Comparison of ENCODE assay signal across 15 mouse cellular contexts in genomic region chr10:99168404-99168803, GRCm38 (mm10). TPM values are rescaled to one million over a fixed set of nuclear protein-coding genes. Genes with fewer than 3 reads are reported as not detected.
DNase-seq lines count a peak whose midpoint lies in the region; ATAC-seq and TF ChIP-seq lines count a peak whose summit lies in the region.
"Had no signal": no experiment of that assay in that cellular context is flagged by ENCODE, and none has a peak within 500 bp of the region (broad histone marks: within the 10 kb centered on the region; RNA-seq: fewer than 3 reads in every experiment).

No protein-coding gene starts in this region.

- TF ChIP-seq CTCF in cerebellum, adult 2 months (IDR thresholded peaks at IDR 0.05; ENCODE audit: borderline replicate concordance, insufficient read depth, low read depth, low read length): 0 out of 2 replicates have a peak, but pooled peaks have one; percentile 3
- peak; percentile 43; the same call in 1 of the 2 replicates for TF ChIP-seq CTCF in hindbrain, postnatal 0 days (IDR thresholded peaks at IDR 0.05; ENCODE audit: low read depth)
- TF ChIP-seq CTCF in lung, embryonic 14.5 days (IDR thresholded peaks at IDR 0.05; ENCODE audit: low read depth): peak; percentile 40

- H3K4me1 ChIP-seq in cerebellum, adult 2 months (ENCODE audit: control insufficient read depth, insufficient read depth, low read length): no peaks in the 10 kb centered on the region; the same call in none of the 2 replicates
- 0 out of 2 replicates have a peak, but pooled peaks cover 5% of the 10 kb centered on the region for H3K4me1 ChIP-seq in hindbrain, postnatal 0 days (ENCODE audit: insufficient read depth, low read length)
- H3K4me1 ChIP-seq in hindbrain, embryonic 11.5 days (replicated peaks; ENCODE audit: control insufficient read depth, insufficient read depth, low read length): no peaks in the 10 kb centered on the region; the same call in 1 of the 2 replicates
- H3K4me1 ChIP-seq in lung, embryonic 14.5 days (ENCODE audit: insufficient read depth): peaks cover 20% of the 10 kb centered on the region; the same call in 1 of the 2 replicates

- no peaks in the 10 kb centered on the region for H3K27me3 ChIP-seq in cerebellum, adult 2 months (ENCODE audit: control insufficient read depth, insufficient read depth, low read length)
- no peaks in the 10 kb centered on the region for H3K27me3 ChIP-seq in hindbrain, postnatal 0 days (ENCODE audit: insufficient read depth, low read length)
- H3K27me3 ChIP-seq in hindbrain, embryonic 11.5 days (ENCODE audit: control insufficient read depth, insufficient read depth, low read length): no peaks in the 10 kb centered on the region
- no peaks in the 10 kb centered on the region for H3K27me3 ChIP-seq in lung, embryonic 14.5 days (ENCODE audit: insufficient read depth, low read length)
- H3K27me3 ChIP-seq: embryonic facial prominence, embryonic 12.5 days; heart, embryonic 13.5 days; liver, embryonic 15.5 days; neural tube, embryonic 13.5 days had no signal

- no peak overlapping the region for H3K4me3 ChIP-seq in cerebellum, adult 2 months (replicated peaks; ENCODE audit: insufficient read depth, low read depth, low read length)
- H3K4me3 ChIP-seq in hindbrain, postnatal 0 days (ENCODE audit: low read length): no peak overlapping the region
- no peak overlapping the region for H3K4me3 ChIP-seq in hindbrain, embryonic 11.5 days (ENCODE audit: low read depth, low read length)
- no peak overlapping the region for H3K4me3 ChIP-seq in lung, embryonic 14.5 days (ENCODE audit: low read depth, low read length)
- H3K4me3 ChIP-seq: embryonic facial prominence, embryonic 12.5 days; heart, embryonic 13.5 days; liver, embryonic 15.5 days; neural tube, embryonic 13.5 days had no signal

- no peaks in the 10 kb centered on the region for H3K9me3 ChIP-seq in hindbrain, postnatal 0 days (ENCODE audit: low read length)
- no peaks in the 10 kb centered on the region for H3K9me3 ChIP-seq in hindbrain, embryonic 11.5 days (ENCODE audit: control insufficient read depth, low read length)
- no peaks in the 10 kb centered on the region for H3K9me3 ChIP-seq in lung, embryonic 14.5 days (ENCODE audit: low read depth, low read length)
- H3K9me3 ChIP-seq: embryonic facial prominence, embryonic 12.5 days; heart, embryonic 13.5 days; liver, embryonic 15.5 days; neural tube, embryonic 13.5 days had no signal

- no peak for TF ChIP-seq POLR2A in cerebellum, adult 2 months (IDR thresholded peaks at IDR 0.05; ENCODE audit: borderline replicate concordance, insufficient read depth, low read length)

- 82% methylated on average over 6 of the region's 6 CpGs for WGBS in cerebellum, adult 2 months
- WGBS in hindbrain, postnatal 0 days: 75% methylated on average over 6 of the region's 6 CpGs
- 75% methylated on average over 6 of the region's 6 CpGs for WGBS in hindbrain, embryonic 11.5 days
- WGBS in lung, embryonic 14.5 days: 64% methylated on average over 6 of the region's 6 CpGs

- H3K9ac ChIP-seq in hindbrain, postnatal 0 days (replicated peaks; ENCODE audit: low read length): no peak overlapping the region
- H3K9ac ChIP-seq in hindbrain, embryonic 11.5 days (ENCODE audit: low read depth, low read length): no peak overlapping the region
- no peak overlapping the region for H3K9ac ChIP-seq in lung, embryonic 14.5 days
- H3K9ac ChIP-seq: embryonic facial prominence, embryonic 12.5 days; heart, embryonic 13.5 days; liver, embryonic 15.5 days; neural tube, embryonic 13.5 days had no signal

- H3K4me2 ChIP-seq in hindbrain, postnatal 0 days (ENCODE audit: low read depth, low read length): no peak overlapping the region
- no peak overlapping the region for H3K4me2 ChIP-seq in hindbrain, embryonic 11.5 days (replicated peaks; ENCODE audit: low read depth, low read length)
- no peak overlapping the region for H3K4me2 ChIP-seq in lung, embryonic 14.5 days
- H3K4me2 ChIP-seq: embryonic facial prominence, embryonic 12.5 days; liver, embryonic 15.5 days; neural tube, embryonic 13.5 days had no signal

- H3K36me3 ChIP-seq in hindbrain, postnatal 0 days (ENCODE audit: insufficient read depth, low read length): no peaks in the 10 kb centered on the region
- H3K36me3 ChIP-seq in hindbrain, embryonic 11.5 days (ENCODE audit: control insufficient read depth, insufficient read depth, low read length): no peaks in the 10 kb centered on the region
- H3K36me3 ChIP-seq in lung, embryonic 14.5 days (ENCODE audit: insufficient read depth): no peaks in the 10 kb centered on the region
- H3K36me3 ChIP-seq: embryonic facial prominence, embryonic 12.5 days; heart, embryonic 13.5 days; liver, embryonic 15.5 days; neural tube, embryonic 13.5 days had no signal

- no peak overlapping the region for H3K27ac ChIP-seq in cerebellum, adult 2 months (ENCODE audit: insufficient read depth, low read length)
- no peak overlapping the region for H3K27ac ChIP-seq in hindbrain, postnatal 0 days
- no peak overlapping the region for H3K27ac ChIP-seq in hindbrain, embryonic 11.5 days (ENCODE audit: low read depth, low read length)
- no peak overlapping the region for H3K27ac ChIP-seq in lung, embryonic 14.5 days (ENCODE audit: low read depth)
- H3K27ac ChIP-seq: embryonic facial prominence, embryonic 12.5 days; neural tube, embryonic 13.5 days had no signal

- no peak for ATAC-seq in hindbrain, postnatal 0 days
- no peak for ATAC-seq in hindbrain, embryonic 11.5 days (ENCODE audit: low FRiP score)
- ATAC-seq in lung, embryonic 14.5 days (ENCODE audit: insufficient read depth): no peak
- ATAC-seq: forebrain, embryonic 14.5 days; inflammation-experienced regulatory T-cells, adult 6 months had no signal

- no peak for DNase-seq in cerebellum, adult 2 months
- no peak for DNase-seq in cerebellum, adult 11 months
- DNase-seq in hindbrain, postnatal 0 days (ENCODE audit: low spot score): no peak
- DNase-seq in hindbrain, embryonic 11.5 days (ENCODE audit: low spot score): no peak
- DNase-seq in lung, embryonic 14.5 days: no peak
- no peak for DNase-seq in lung, postnatal 25 days (ENCODE audit: low spot score)
- peak; percentile 37 for DNase-seq in lung, postnatal 36 days
- DNase-seq in adrenal gland, postnatal 10 days: no peak
- DNase-seq: cerebellum, adult 11-12 months had no signal

RNA-seq across cellular contexts. Expression of gene Phxr2, which starts 42.3 kb away (rescaled TPM):
- polyA plus RNA-seq in cerebellum, adult 2 months (2012; rRNA removed): not detected in 2 replicates
- not detected in 2 replicates for total RNA-seq in hindbrain, postnatal 0 days (2014; rRNA removed)
- polyA plus RNA-seq in hindbrain, postnatal 0 days (2015; fragmentation: Nextera tagmentation; extraction: Ambion mirVana): not detected in 2 replicates
- not detected in 2 replicates for polyA plus RNA-seq in hindbrain, embryonic 11.5 days (2014; fragmentation: Nextera tagmentation; extraction: Ambion mirVana)
- polyA plus RNA-seq in lung, embryonic 14.5 days (2014; fragmentation: Nextera tagmentation; extraction: Ambion mirVana): not detected in 2 replicates
- not detected for total RNA-seq in adrenal gland, postnatal 10 days (2021)
- polyA plus RNA-seq: forebrain, embryonic 14.5 days; heart, embryonic 13.5 days; inflammation-experienced regulatory T-cells, adult 6 months; liver, embryonic 15.5 days; neural tube, embryonic 13.5 days had no signal
